Mouse (Mus musculus): ENCODE data around the gene Gm3106.
"Not testable (repeated sequence)": the region's sequence is repeated elsewhere in the genome, so short reads cannot be mapped to it uniquely, and the experiment has no call there.

The Gm3106 gene

GRCm38 (mm10) chr5:94217705-94218104 is at the start of gene Gm3106:
Gm3106 (plus strand) TSS chr5:94218005.
- DNase-seq (ENCODE audit: low read depth, low spot score) = not testable (repeated sequence)
